Mouse (Mus musculus): ENCODE data around the gene A530032D15Rik.
"Not testable (repeated sequence)": the region's sequence is repeated elsewhere in the genome, so short reads cannot be mapped to it uniquely, and the experiment has no call there.

Gene A530032D15Rik

GRCm38 (mm10) chr1:85035801-85036200, 73.9 kb downstream of the A530032D15Rik start:
- DNase-seq (ENCODE audit: low read depth, low spot score), result not testable (repeated sequence)

- peak; percentile 53 for DNase-seq (ENCODE audit: low read depth, low spot score)
Observed at GRCm38 (mm10) chr1:85034394-85034793, 75.3 kb downstream of the A530032D15Rik start.

GRCm38 (mm10) chr1:85033616-85034015, 76.0 kb downstream of the A530032D15Rik start:
- peak; percentile 63 for DNase-seq (ENCODE audit: low read depth, low spot score)

Measured in A20 (cell line).